Mouse (Mus musculus) stomach, embryonic 14.5 days (tissue): ENCODE results near the gene Dctn2. TPM values are rescaled to one million over a fixed set of nuclear protein-coding genes. Genes with fewer than 3 reads are reported as not detected.

ENCODE experiments used
- ATAC-seq: fragments of 200-750 bp; cut with Nextera tagmentation; 2 replicates; pipeline ENCODE4 v1.8.0; 2017; ENCODE audit warnings: low read depth, moderate TSS enrichment; ENCODE audit not compliant: insufficient number of reproducible peaks, insufficient read depth, low FRiP score
- H3K27ac ChIP-seq: fragments of 300-500 bp; sonication (generic); 2 replicates; pipeline ENCODE4 v1.5.1; 2014; ENCODE audit warnings: mild to moderate bottlenecking, low read length, moderate library complexity, mixed read lengths
- H3K27me3 ChIP-seq: fragments of 300-500 bp; sonication (generic); 2 replicates; pipeline ENCODE4 v1.6.1; 2014; ENCODE audit warnings: low read length, control low read depth, mixed read lengths; ENCODE audit not compliant: control insufficient read depth, insufficient read depth
- H3K36me3 ChIP-seq: fragments of 300-500 bp; sonication (generic); 2 replicates; pipeline ENCODE4 v1.6.1; 2014; ENCODE audit warnings: mild to moderate bottlenecking, control low read depth, low read length, moderate library complexity, mixed read lengths; ENCODE audit not compliant: control insufficient read depth, insufficient read depth
- H3K4me1 ChIP-seq: fragments of 300-500 bp; sonication (generic); 2 replicates; pipeline ENCODE4 v1.6.1; 2014; ENCODE audit warnings: low read length, control low read depth, mixed read lengths; ENCODE audit not compliant: control insufficient read depth, insufficient read depth
- H3K4me2 ChIP-seq: fragments of 300-500 bp; sonication (generic); replicated peaks from 2 replicates; pipeline ENCODE4 v1.6.1; 2014; ENCODE audit warnings: low read depth, low read length, control low read depth
- H3K4me3 ChIP-seq: fragments of 300-500 bp; sonication (generic); 2 replicates; pipeline ENCODE4 v1.5.1; 2014; ENCODE audit warnings: low read depth, low read length, control low read depth
- H3K9ac ChIP-seq: fragments of 300-500 bp; sonication (generic); replicated peaks from 2 replicates; pipeline ENCODE4 v1.6.1; 2014; ENCODE audit warnings: low read depth, mild to moderate bottlenecking, control low read depth, low read length, moderate library complexity, mixed read lengths
- H3K9me3 ChIP-seq: fragments of 300-500 bp; sonication (generic); 2 replicates; pipeline ENCODE4 v1.6.1; 2016; ENCODE audit warnings: low read depth, low read length, control low read depth; ENCODE audit not compliant: control insufficient read depth
- WGBS: fragments of 180-500 bp; shearing (Covaris S2); extraction: QIAGEN DNeasy Blood & Tissue Kit; methylation state at CpG from one replicate; pipeline ENCODE4 v1.1.7; 2014; 5-methylcytosine and 5-hydroxymethylcytosine counted together
- polyA plus RNA-seq: library from polyadenylated mRNA; unstranded; fragments of >200 nt; fragmentation: Nextera tagmentation; extraction: Ambion mirVana; gene quantifications from 2 replicates; pipeline ENCODE4 v1.2.1, GENCODE M21; 2014

The Dctn2 gene
- polyA plus RNA-seq, 1 experiment from 2014 or later: 177 TPM

- Histone ChIP-seq H3K9me3 (no peaks in the 10 kb centered on the region), H3K4me3 (no peak overlapping the region), H3K27me3 (no peaks in the 10 kb centered on the region), H3K36me3 (no peaks in the 10 kb centered on the region), H3K27ac (no peak overlapping the region), H3K4me2 (no peak overlapping the region), H3K4me1 (0 out of 2 replicates have a peak, but pooled peaks cover 4% of the 10 kb centered on the region), H3K9ac (no peak overlapping the region)
- 24% methylated on average over 4 of the region's 4 CpGs for WGBS
- peak; percentile 15; the same call in 1 of the 2 replicates for ATAC-seq
Observed at GRCm38 (mm10) chr10:127228897-127229296, 37.3 kb upstream of the Dctn2 start.

- Histone ChIP-seq H3K9ac (no peak overlapping the region), H3K27me3 (no peaks in the 10 kb centered on the region)
Observed at GRCm38 (mm10) chr10:127230693-127231092, 35.5 kb upstream of the Dctn2 start.

GRCm38 (mm10) chr10:127231741-127232140 lies 34.4 kb upstream of the Dctn2 start:
- Histone ChIP-seq H3K27me3 (no peaks in the 10 kb centered on the region), H3K4me2 (no peak overlapping the region), H3K4me1 (no peaks in the 10 kb centered on the region), H3K27ac (no peak overlapping the region), H3K9me3 (no peaks in the 10 kb centered on the region), H3K4me3 (no peak overlapping the region), H3K9ac (no peak overlapping the region), H3K36me3 (no peaks in the 10 kb centered on the region)
- ATAC-seq: no peak
- 83% methylated on average over 14 of the region's 14 CpGs for WGBS

More at GRCm38 (mm10) chr10:127230693-127231092, 35.5 kb upstream of the Dctn2 start:
- Histone ChIP-seq H3K4me3 (no peak overlapping the region), H3K27ac (no peak overlapping the region), H3K9me3 (no peaks in the 10 kb centered on the region), H3K4me1 (0 out of 2 replicates have a peak, but pooled peaks cover 3% of the 10 kb centered on the region), H3K36me3 (no peaks in the 10 kb centered on the region), H3K4me2 (no peak overlapping the region)
- WGBS: 83% methylated on average over 12 of the region's 12 CpGs
- ATAC-seq: 0 out of 2 replicates have a peak, but pooled peaks have one; percentile 50

GRCm38 (mm10) chr10:127233141-127233540 lies 33.0 kb upstream of the Dctn2 start:
- Histone ChIP-seq H3K36me3 (no peaks in the 10 kb centered on the region), H3K27me3 (no peaks in the 10 kb centered on the region), H3K4me2 (no peak overlapping the region), H3K9me3 (no peaks in the 10 kb centered on the region), H3K4me3 (no peak overlapping the region), H3K9ac (no peak overlapping the region), H3K4me1 (no peaks in the 10 kb centered on the region), H3K27ac (no peak overlapping the region)
- WGBS: 77% methylated on average over 9 of the region's 9 CpGs
- no peak for ATAC-seq

GRCm38 (mm10) chr10:127236541-127236940 lies 29.6 kb upstream of the Dctn2 start:
- Histone ChIP-seq H3K4me2 (no peak overlapping the region), H3K4me1 (no peaks in the 10 kb centered on the region)
- no peak for ATAC-seq

GRCm38 (mm10) chr10:127238241-127238824 lies 27.8 kb upstream of the Dctn2 start:
- 67% methylated on average over 18 of the region's 18 CpGs for WGBS
- Histone ChIP-seq H3K4me2 (no peak overlapping the region), H3K9ac (no peak overlapping the region), H3K36me3 (no peaks in the 10 kb centered on the region), H3K27ac (no peak overlapping the region), H3K27me3 (no peaks in the 10 kb centered on the region), H3K4me1 (no peaks in the 10 kb centered on the region), H3K4me3 (no peak overlapping the region), H3K9me3 (no peaks in the 10 kb centered on the region)
- no peak for ATAC-seq

More at GRCm38 (mm10) chr10:127236541-127236940, 29.6 kb upstream of the Dctn2 start:
- Histone ChIP-seq H3K9ac (no peak overlapping the region), H3K27me3 (no peaks in the 10 kb centered on the region), H3K4me3 (no peak overlapping the region), H3K27ac (no peak overlapping the region), H3K9me3 (no peaks in the 10 kb centered on the region), H3K36me3 (no peaks in the 10 kb centered on the region)
- 50% methylated on average over 9 of the region's 9 CpGs for WGBS

GRCm38 (mm10) chr10:127250810-127251209 lies 15.4 kb upstream of the Dctn2 start:
- H3K9ac ChIP-seq: no peak overlapping the region
- 82% methylated on average over 5 of the region's 5 CpGs for WGBS
- no peak for ATAC-seq
- no peak overlapping the region for H3K4me2 ChIP-seq
- no peak overlapping the region for H3K27ac ChIP-seq
- H3K27me3 ChIP-seq: no peaks in the 10 kb centered on the region
- no peaks in the 10 kb centered on the region for H3K9me3 ChIP-seq
- H3K4me3 ChIP-seq: no peak overlapping the region
- H3K36me3 ChIP-seq: no peaks in the 10 kb centered on the region
- H3K4me1 ChIP-seq: no peaks in the 10 kb centered on the region

GRCm38 (mm10) chr10:127255625-127256345 lies 10.4 kb upstream of the Dctn2 start:
- H3K27me3 ChIP-seq: no peaks in the 10 kb centered on the region
- H3K9me3 ChIP-seq: no peaks in the 10 kb centered on the region
- no peak overlapping the region for H3K4me2 ChIP-seq
- H3K4me1 ChIP-seq: no peaks in the 10 kb centered on the region
- peak; percentile 77; the same call in 1 of the 2 replicates for ATAC-seq
- no peak overlapping the region for H3K4me3 ChIP-seq
- H3K9ac ChIP-seq: no peak overlapping the region
- H3K36me3 ChIP-seq: no peaks in the 10 kb centered on the region
- H3K27ac ChIP-seq: no peak overlapping the region
- WGBS: 20% methylated on average over 14 of the region's 14 CpGs
